Mouse (Mus musculus): ENCODE data around the gene Stat1. TPM values are rescaled to one million over a fixed set of nuclear protein-coding genes. Genes with fewer than 3 reads are reported as not detected.

Stat1 gene
- polyA plus RNA-seq, 1 experiment from 2014 or later = 23.8 TPM

DNA sequence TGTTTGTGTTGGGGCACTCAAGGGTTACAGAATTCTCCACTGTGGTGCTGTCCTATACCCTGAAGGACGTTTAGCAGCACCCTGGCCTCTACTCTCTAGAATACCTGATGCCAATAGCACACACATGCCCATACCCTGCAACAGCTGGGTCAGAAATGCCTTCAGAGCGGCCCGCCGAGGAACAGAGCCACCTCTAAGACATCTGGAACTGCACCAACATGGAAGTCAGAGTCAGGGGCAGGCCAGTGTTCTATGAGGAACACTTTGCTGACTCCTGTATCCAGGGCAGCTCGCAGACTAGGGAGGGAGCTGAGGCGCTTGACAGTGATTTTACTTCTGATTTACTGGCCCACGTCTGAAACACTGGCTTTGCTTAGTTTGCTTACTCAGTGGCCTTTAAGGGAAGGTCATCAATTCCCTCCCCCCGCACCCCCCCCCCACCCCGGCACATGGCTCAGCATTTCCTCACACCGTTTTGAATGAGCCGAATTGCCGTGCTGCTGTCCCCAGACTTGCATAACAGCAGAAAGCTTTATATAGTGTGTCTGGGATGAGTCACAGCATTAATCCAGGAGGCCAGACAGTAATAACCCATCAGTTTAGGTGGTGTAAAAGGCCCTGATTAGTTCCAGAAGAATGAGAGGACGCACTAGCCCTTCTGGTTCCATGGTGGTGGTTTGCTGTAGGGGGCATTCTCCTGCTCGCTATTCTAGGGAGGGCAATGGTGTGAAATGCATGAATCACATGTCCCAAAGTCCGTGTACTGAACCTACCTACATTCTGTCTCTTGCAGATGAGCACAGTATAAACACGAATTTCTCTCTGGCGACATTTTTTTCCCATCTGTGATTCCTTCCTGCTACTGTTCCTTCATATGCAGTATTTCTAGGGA is 39.5 kb downstream of the Stat1 start:
- ATAC-seq (replicated peaks; ENCODE audit: low FRiP score, low TSS enrichment, low read depth) = no peak

DNA sequence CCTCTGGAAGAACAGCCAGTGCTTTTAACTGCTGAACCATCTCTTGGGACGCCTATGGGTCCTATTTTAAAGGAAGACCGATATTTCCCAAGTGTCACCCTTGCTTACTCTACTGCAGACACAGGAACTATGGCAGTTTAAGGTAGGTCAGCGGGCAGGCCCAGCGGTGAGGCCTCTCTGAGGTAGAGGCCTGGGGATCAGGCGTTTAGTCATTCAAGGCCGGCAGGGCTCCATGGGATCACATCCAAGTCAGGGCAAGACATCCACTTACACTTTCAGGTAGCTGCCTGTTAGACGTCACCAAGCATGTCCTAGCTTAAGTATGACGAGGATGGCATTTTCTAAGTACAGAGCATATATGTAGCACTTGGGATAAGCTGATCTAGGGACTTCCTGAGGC is 41.9 kb downstream of the Stat1 start:
- Histone ChIP-seq H3K4me2 (ENCODE audit: low read length) (no peak overlapping the region), H3K4me3 (ENCODE audit: low read depth, low read length) (no peak overlapping the region), H3K9me3 (ENCODE audit: control insufficient read depth, low read length) (no peaks in the 10 kb centered on the region), H3K4me1 (replicated peaks; ENCODE audit: control insufficient read depth, insufficient read depth, low read length) (no peaks in the 10 kb centered on the region), H3K27me3 (replicated peaks; ENCODE audit: control insufficient read depth, insufficient read depth, low read length) (no peaks in the 10 kb centered on the region), H3K9ac (ENCODE audit: low read length) (no peak overlapping the region), H3K36me3 (ENCODE audit: control insufficient read depth, insufficient read depth, low read length) (no peaks in the 10 kb centered on the region; the same call in 1 of the 2 replicates), H3K27ac (ENCODE audit: low read depth) (no peak overlapping the region)
- WGBS = 90% methylated on average over 8 of the region's 8 CpGs
- DNase-seq (ENCODE audit: low spot score) = peak; percentile 13
- ATAC-seq (replicated peaks; ENCODE audit: low FRiP score, low TSS enrichment, low read depth) = no peak

More for the DNA sequence above, 39.5 kb downstream of the Stat1 start:
- no peaks in the 10 kb centered on the region for H3K27me3 ChIP-seq (replicated peaks; ENCODE audit: control insufficient read depth, insufficient read depth, low read length)
- H3K9ac ChIP-seq (ENCODE audit: low read length) = no peak overlapping the region
- H3K4me3 ChIP-seq (ENCODE audit: low read depth, low read length) = no peak overlapping the region
- H3K9me3 ChIP-seq (ENCODE audit: control insufficient read depth, low read length) = no peaks in the 10 kb centered on the region
- no peaks in the 10 kb centered on the region; the same call in 1 of the 2 replicates for H3K36me3 ChIP-seq (ENCODE audit: control insufficient read depth, insufficient read depth, low read length)
- H3K4me2 ChIP-seq (ENCODE audit: low read length) = no peak overlapping the region
- no peaks in the 10 kb centered on the region for H3K4me1 ChIP-seq (replicated peaks; ENCODE audit: control insufficient read depth, insufficient read depth, low read length)
- 48% methylated on average over 17 of the region's 17 CpGs for WGBS
- H3K27ac ChIP-seq (ENCODE audit: low read depth) = no peak overlapping the region
- peak; percentile 47 for DNase-seq (ENCODE audit: low spot score)

DNA sequence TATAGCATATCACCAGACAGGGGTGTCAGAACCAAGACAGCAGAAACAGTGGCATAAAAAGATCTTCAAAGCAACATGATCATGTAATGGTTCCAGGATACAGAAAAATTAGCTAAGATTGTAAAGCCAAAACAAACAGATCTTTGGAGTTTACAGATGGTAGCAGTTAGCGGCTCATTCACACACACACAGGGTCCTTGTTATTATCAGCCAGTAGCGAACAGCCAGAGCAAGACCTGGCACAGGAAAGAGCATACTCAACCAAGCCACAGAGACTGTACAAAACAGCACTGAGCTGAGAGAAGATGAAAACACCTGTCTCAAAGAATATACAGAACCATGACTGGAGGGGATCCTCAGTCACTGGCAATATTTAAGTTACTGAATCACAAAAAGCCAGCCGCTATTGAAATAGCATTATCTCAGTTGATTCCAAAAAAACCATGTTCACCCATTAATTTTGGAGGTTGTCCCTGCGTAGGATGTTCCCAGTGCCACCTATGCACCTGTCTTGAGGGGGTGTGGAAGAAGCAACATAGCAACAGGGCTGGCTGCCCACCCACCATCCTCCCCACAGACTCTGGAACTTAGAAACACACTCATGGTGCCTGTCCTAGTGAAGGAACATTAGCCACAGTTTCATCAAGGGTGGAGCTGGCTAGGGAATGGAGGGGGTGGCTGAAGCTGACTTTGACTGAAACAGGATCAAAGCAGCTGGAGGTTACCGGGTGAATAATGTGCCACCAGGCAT is 44.6 kb downstream of the Stat1 start:
- no peaks in the 10 kb centered on the region for H3K9me3 ChIP-seq (ENCODE audit: control insufficient read depth, low read length)
- WGBS = 87% methylated on average over 5 of the region's 5 CpGs
- H3K36me3 ChIP-seq (ENCODE audit: control insufficient read depth, insufficient read depth, low read length) = no peaks in the 10 kb centered on the region; the same call in 1 of the 2 replicates
- DNase-seq (ENCODE audit: low spot score) = peak; percentile 38
- H3K4me3 ChIP-seq (ENCODE audit: low read depth, low read length) = no peak overlapping the region
- H3K27me3 ChIP-seq (replicated peaks; ENCODE audit: control insufficient read depth, insufficient read depth, low read length) = no peaks in the 10 kb centered on the region
- no peak overlapping the region for H3K4me2 ChIP-seq (ENCODE audit: low read length)
- H3K9ac ChIP-seq (ENCODE audit: low read length) = no peak overlapping the region
- no peak for ATAC-seq (replicated peaks; ENCODE audit: low FRiP score, low TSS enrichment, low read depth)
- H3K27ac ChIP-seq (ENCODE audit: low read depth) = no peak overlapping the region
- no peaks in the 10 kb centered on the region for H3K4me1 ChIP-seq (replicated peaks; ENCODE audit: control insufficient read depth, insufficient read depth, low read length)

DNA sequence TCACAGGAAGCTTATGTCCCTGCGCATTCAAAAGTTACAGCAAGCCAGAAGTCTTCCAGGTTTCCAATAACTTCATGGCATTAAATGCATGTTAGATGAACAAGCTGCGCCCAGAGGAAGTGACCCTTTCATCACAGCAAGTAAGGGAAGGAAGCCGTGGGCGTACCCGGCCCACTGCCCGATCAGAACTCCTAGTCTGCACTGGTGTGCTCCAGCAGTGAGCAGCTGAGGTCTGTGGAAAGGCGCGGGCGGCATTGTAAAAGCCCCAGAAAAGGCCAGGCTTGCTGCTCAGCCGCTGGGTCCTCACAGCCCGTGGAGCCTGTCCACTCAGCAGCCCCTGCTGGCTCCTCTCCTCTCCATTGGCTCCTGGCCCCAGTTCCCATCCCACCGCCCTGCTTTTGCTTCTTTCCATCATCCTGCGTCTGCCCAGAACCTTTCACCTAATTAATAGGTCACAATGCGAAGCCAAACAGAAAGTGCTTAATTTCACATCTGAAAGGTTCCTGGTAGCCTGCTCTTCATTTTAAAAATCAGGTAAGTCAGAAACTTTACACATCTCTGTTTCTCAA is 47.5 kb downstream of the Stat1 start:
- H3K4me2 ChIP-seq (ENCODE audit: low read length) = no peak overlapping the region

DNA sequence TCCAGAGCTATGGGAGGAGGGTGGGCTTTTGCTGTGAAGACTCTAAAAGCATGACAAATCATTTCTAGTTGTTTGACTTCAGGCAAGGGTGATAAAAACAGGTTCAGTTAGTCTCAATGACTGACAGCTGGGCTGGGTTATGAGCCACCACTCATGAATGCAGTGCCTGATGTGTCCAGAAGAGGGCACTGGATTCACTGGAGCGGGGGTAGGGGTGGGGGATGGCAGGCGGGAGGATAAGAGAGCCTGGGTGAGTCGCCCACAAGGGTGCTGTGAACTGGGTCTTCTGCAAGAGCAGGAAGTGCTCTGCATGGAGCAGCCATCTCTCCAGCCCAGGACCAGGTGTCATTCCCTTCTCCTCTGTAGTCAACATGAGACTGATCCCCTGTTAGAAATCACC is 50.8 kb downstream of the Stat1 start:
- no peak overlapping the region for H3K9ac ChIP-seq (ENCODE audit: low read length)
- WGBS = 11% methylated on average over 3 of the region's 3 CpGs
- H3K27ac ChIP-seq (ENCODE audit: low read depth) = no peak overlapping the region
- no peaks in the 10 kb centered on the region for H3K9me3 ChIP-seq (ENCODE audit: control insufficient read depth, low read length)
- DNase-seq (ENCODE audit: low spot score) (no peak), ATAC-seq (replicated peaks; ENCODE audit: low FRiP score, low TSS enrichment, low read depth) (peak; percentile 42; the same call in 1 of the 2 replicates)
- H3K4me1 ChIP-seq (replicated peaks; ENCODE audit: control insufficient read depth, insufficient read depth, low read length) = no peaks in the 10 kb centered on the region
- H3K4me2 ChIP-seq (ENCODE audit: low read length) = no peak overlapping the region
- no peak overlapping the region for H3K4me3 ChIP-seq (ENCODE audit: low read depth, low read length)
- H3K36me3 ChIP-seq (ENCODE audit: control insufficient read depth, insufficient read depth, low read length) = no peaks in the 10 kb centered on the region
- H3K27me3 ChIP-seq (replicated peaks; ENCODE audit: control insufficient read depth, insufficient read depth, low read length) = no peaks in the 10 kb centered on the region

More for the DNA sequence above, 47.5 kb downstream of the Stat1 start:
- H3K36me3 ChIP-seq (ENCODE audit: control insufficient read depth, insufficient read depth, low read length) = no peaks in the 10 kb centered on the region
- H3K27ac ChIP-seq (ENCODE audit: low read depth) = no peak overlapping the region
- no peak overlapping the region for H3K9ac ChIP-seq (ENCODE audit: low read length)
- DNase-seq (ENCODE audit: low spot score) (no peak), ATAC-seq (replicated peaks; ENCODE audit: low FRiP score, low TSS enrichment, low read depth) (no peak)
- 57% methylated on average over 14 of the region's 14 CpGs for WGBS
- H3K4me3 ChIP-seq (ENCODE audit: low read depth, low read length) = no peak overlapping the region
- H3K9me3 ChIP-seq (ENCODE audit: control insufficient read depth, low read length) = no peaks in the 10 kb centered on the region
- no peaks in the 10 kb centered on the region for H3K27me3 ChIP-seq (replicated peaks; ENCODE audit: control insufficient read depth, insufficient read depth, low read length)
- no peaks in the 10 kb centered on the region for H3K4me1 ChIP-seq (replicated peaks; ENCODE audit: control insufficient read depth, insufficient read depth, low read length)

DNA sequence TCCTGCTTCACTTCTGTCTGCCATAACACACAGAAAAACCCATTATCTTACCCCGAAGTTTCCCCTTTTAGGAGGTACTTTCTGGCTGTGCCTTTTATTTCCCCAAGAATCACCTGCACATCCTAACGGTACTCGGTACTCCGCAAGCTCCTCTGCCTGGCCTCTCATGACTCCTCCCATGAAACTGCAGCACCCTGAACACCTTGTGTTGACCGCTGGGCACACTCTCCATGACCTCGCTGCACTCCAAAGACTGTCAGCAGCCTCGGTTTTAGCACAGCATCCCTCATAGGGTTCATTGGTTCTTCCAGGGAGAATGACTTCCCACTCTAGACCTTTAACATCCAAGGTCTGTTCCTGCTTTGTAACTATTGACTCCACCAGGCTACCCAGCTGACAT is 51.5 kb downstream of the Stat1 start:
- no peaks in the 10 kb centered on the region for H3K27me3 ChIP-seq (replicated peaks; ENCODE audit: control insufficient read depth, insufficient read depth, low read length)
- no peaks in the 10 kb centered on the region for H3K9me3 ChIP-seq (ENCODE audit: control insufficient read depth, low read length)
- DNase-seq (ENCODE audit: low spot score) (no peak), ATAC-seq (replicated peaks; ENCODE audit: low FRiP score, low TSS enrichment, low read depth) (no peak)
- H3K4me3 ChIP-seq (ENCODE audit: low read depth, low read length) = no peak overlapping the region
- no peak overlapping the region for H3K27ac ChIP-seq (ENCODE audit: low read depth)
- H3K4me2 ChIP-seq (ENCODE audit: low read length) = no peak overlapping the region
- H3K36me3 ChIP-seq (ENCODE audit: control insufficient read depth, insufficient read depth, low read length) = no peaks in the 10 kb centered on the region
- 65% methylated on average over 7 of the region's 7 CpGs for WGBS
- no peaks in the 10 kb centered on the region for H3K4me1 ChIP-seq (replicated peaks; ENCODE audit: control insufficient read depth, insufficient read depth, low read length)
- H3K9ac ChIP-seq (ENCODE audit: low read length) = no peak overlapping the region

DNA sequence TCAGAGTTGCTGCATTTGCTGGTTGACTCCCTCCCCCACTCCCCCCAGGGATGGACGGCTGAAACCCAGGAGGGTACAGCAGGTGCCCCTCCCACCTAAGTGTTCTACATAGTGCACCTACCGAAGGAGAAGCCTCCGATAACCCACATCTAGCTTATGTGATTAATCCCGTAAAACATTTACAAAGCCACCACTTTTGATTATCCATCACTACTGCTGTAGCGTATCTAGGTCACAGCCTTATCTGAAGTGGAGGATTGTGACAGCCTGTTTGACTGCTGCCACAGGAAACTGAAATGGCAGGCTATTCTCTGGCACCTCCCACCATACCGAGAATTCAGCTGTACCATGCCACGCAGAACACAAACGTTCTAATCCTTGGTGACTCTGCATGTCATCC is 52.0 kb downstream of the Stat1 start:
- 55% methylated on average over 8 of the region's 8 CpGs for WGBS
- Histone ChIP-seq H3K9me3 (ENCODE audit: control insufficient read depth, low read length) (no peaks in the 10 kb centered on the region), H3K36me3 (ENCODE audit: control insufficient read depth, insufficient read depth, low read length) (no peaks in the 10 kb centered on the region), H3K4me1 (replicated peaks; ENCODE audit: control insufficient read depth, insufficient read depth, low read length) (no peaks in the 10 kb centered on the region), H3K27ac (ENCODE audit: low read depth) (no peak overlapping the region), H3K9ac (ENCODE audit: low read length) (no peak overlapping the region), H3K27me3 (replicated peaks; ENCODE audit: control insufficient read depth, insufficient read depth, low read length) (no peaks in the 10 kb centered on the region), H3K4me2 (ENCODE audit: low read length) (no peak overlapping the region), H3K4me3 (ENCODE audit: low read depth, low read length) (no peak overlapping the region)
- DNase-seq (ENCODE audit: low spot score) (no peak), ATAC-seq (replicated peaks; ENCODE audit: low FRiP score, low TSS enrichment, low read depth) (peak; percentile 41; the same call in 1 of the 2 replicates)

DNA sequence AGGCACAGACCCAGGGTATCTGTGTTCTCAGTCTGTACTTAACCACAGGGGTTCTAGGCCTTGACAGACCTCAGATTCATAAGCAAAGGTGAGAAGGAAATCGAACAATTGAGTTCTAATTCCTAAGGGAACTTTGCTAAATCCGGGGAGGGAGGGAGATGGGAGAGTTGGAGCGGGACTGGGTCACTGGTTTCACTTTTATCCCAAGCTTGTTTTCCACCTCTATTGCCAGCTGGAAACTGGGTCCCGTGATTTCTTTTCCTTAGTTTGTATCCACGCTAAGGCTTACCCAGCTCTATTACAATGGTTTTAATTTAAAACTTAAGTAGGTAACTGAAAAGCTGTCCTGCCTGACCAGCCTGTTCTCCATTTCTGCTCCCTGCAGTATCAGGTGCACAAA is 56.1 kb downstream of the Stat1 start:
- Histone ChIP-seq H3K36me3 (ENCODE audit: control insufficient read depth, insufficient read depth, low read length) (no peaks in the 10 kb centered on the region), H3K27me3 (replicated peaks; ENCODE audit: control insufficient read depth, insufficient read depth, low read length) (no peaks in the 10 kb centered on the region), H3K9ac (ENCODE audit: low read length) (no peak overlapping the region), H3K4me3 (ENCODE audit: low read depth, low read length) (no peak overlapping the region), H3K4me1 (replicated peaks; ENCODE audit: control insufficient read depth, insufficient read depth, low read length) (no peaks in the 10 kb centered on the region), H3K27ac (ENCODE audit: low read depth) (no peak overlapping the region), H3K9me3 (ENCODE audit: control insufficient read depth, low read length) (no peaks in the 10 kb centered on the region), H3K4me2 (ENCODE audit: low read length) (no peak overlapping the region)
- no peak for DNase-seq (ENCODE audit: low spot score)
- no peak for ATAC-seq (replicated peaks; ENCODE audit: low FRiP score, low TSS enrichment, low read depth)
- WGBS = 73% methylated on average over 5 of the region's 5 CpGs

Measured in intestine, embryonic 14.5 days (tissue).